Mouse (Mus musculus) kidney, postnatal 0 days (tissue): ENCODE results near the gene Ifitm6. TPM values are rescaled to one million over a fixed set of nuclear protein-coding genes. Genes with fewer than 3 reads are reported as not detected.
"Not testable (repeated sequence)": the region's sequence is repeated elsewhere in the genome, so short reads cannot be mapped to it uniquely, and the experiment has no call there.

Experiments
- ATAC-seq: fragments of 200-750 bp; cut with Nextera tagmentation; replicated peaks from 2 replicates; pipeline ENCODE4 v1.8.0; 2017; ENCODE audit warnings: low read depth, moderate number of reproducible peaks, moderate TSS enrichment, moderate library complexity; ENCODE audit not compliant: low FRiP score
- DNase-seq: peaks from one replicate; pipeline ENCODE4 v3.0.0-alpha.2; 2016; ENCODE audit warnings: low spot score
- H3K27ac ChIP-seq: fragments of 300-500 bp; sonication (generic); 2 replicates; pipeline ENCODE4 v1.5.1; 2014; ENCODE audit warnings: mild to moderate bottlenecking
- H3K27me3 ChIP-seq: fragments of 300-500 bp; sonication (generic); 2 replicates; pipeline ENCODE4 v1.6.1; 2014; ENCODE audit warnings: low read length, mixed read lengths; ENCODE audit not compliant: insufficient read depth
- H3K36me3 ChIP-seq: fragments of 300-500 bp; sonication (generic); 2 replicates; pipeline ENCODE4 v1.6.1; 2014; ENCODE audit warnings: low read length, mixed read lengths; ENCODE audit not compliant: insufficient read depth
- H3K4me1 ChIP-seq: fragments of 300-500 bp; sonication (generic); replicated peaks from 2 replicates; pipeline ENCODE4 v1.6.1; 2014; ENCODE audit warnings: antibody characterized with exemption, low read length, mixed read lengths; ENCODE audit not compliant: insufficient read depth
- H3K4me2 ChIP-seq: fragments of 300-500 bp; sonication (generic); 2 replicates; pipeline ENCODE4 v1.6.1; 2014; ENCODE audit warnings: mild to moderate bottlenecking, low read length, moderate library complexity, mixed read lengths
- H3K4me3 ChIP-seq: fragments of 300-500 bp; sonication (generic); replicated peaks from 2 replicates; pipeline ENCODE4 v1.5.1; 2014; ENCODE audit warnings: low read depth, low read length
- H3K9ac ChIP-seq: fragments of 300-500 bp; sonication (generic); 2 replicates; pipeline ENCODE4 v1.6.1; 2014; ENCODE audit warnings: low read depth, low read length
- H3K9me3 ChIP-seq: fragments of 300-500 bp; sonication (generic); replicated peaks from 2 replicates; pipeline ENCODE4 v1.6.1; 2016; ENCODE audit warnings: low read length, inconsistent platforms, mixed read lengths
- CTCF ChIP-seq: IDR thresholded peaks from 2 replicates; pipeline ENCODE4 v1.5.1; 2016; ENCODE audit warnings: antibody characterized with exemption, low read depth, mild to moderate bottlenecking, moderate library complexity
- WGBS: fragments of 180-500 bp; shearing (Covaris S2); extraction: QIAGEN DNeasy Blood & Tissue Kit; methylation state at CpG from one replicate; pipeline ENCODE4 v1.1.7; 2014; 5-methylcytosine and 5-hydroxymethylcytosine counted together
- polyA plus RNA-seq: library from polyadenylated mRNA; unstranded; fragments of >200 nt; fragmentation: Nextera tagmentation; extraction: Ambion mirVana; gene quantifications from 2 replicates; pipeline ENCODE4 v1.2.1, GENCODE M21; 2015

Gene Ifitm6
- polyA plus RNA-seq, 1 experiment from 2014 or later, result 1.1 TPM

GRCm38 (mm10) chr7:140981704-140982103 is 36.0 kb downstream of the Ifitm6 start:
- WGBS, result 86% methylated on average over 8 of the region's 8 CpGs
- Histone ChIP-seq H3K4me2 (no peak overlapping the region), H3K27ac (no peak overlapping the region), H3K36me3 (no peaks in the 10 kb centered on the region), H3K9ac (no peak overlapping the region), H3K4me1 (no peaks in the 10 kb centered on the region), H3K4me3 (no peak overlapping the region), H3K9me3 (no peaks in the 10 kb centered on the region), H3K27me3 (no peaks in the 10 kb centered on the region)
- TF ChIP-seq CTCF, result no peak
- DNase-seq (no peak), ATAC-seq (no peak)

- H3K4me2 ChIP-seq, H3K36me3 ChIP-seq, ATAC-seq, H3K9me3 ChIP-seq, H3K4me3 ChIP-seq, H3K4me1 ChIP-seq, DNase-seq, H3K9ac ChIP-seq, H3K27me3 ChIP-seq, H3K27ac ChIP-seq: not testable (repeated sequence)
- 93% methylated on average over 9 of the region's 9 CpGs for WGBS
These were observed 41.0 kb downstream of the Ifitm6 start for GRCm38 (mm10) chr7:140976720-140977119.

- Histone ChIP-seq H3K9ac (no peak overlapping the region), H3K4me1 (peaks cover 12% of the 10 kb centered on the region), H3K27me3 (no peaks in the 10 kb centered on the region), H3K27ac (no peak overlapping the region), H3K4me2 (no peak overlapping the region), H3K36me3 (no peaks in the 10 kb centered on the region), H3K9me3 (no peaks in the 10 kb centered on the region), H3K4me3 (no peak overlapping the region)
- 42% methylated on average over 3 of the region's 3 CpGs for WGBS
- TF ChIP-seq CTCF, result no peak
- ATAC-seq (no peak), DNase-seq (no peak)
These were observed 42.3 kb downstream of the Ifitm6 start for GRCm38 (mm10) chr7:140975465-140975864.

GRCm38 (mm10) chr7:140974940-140975339 is 42.8 kb downstream of the Ifitm6 start:
- Histone ChIP-seq H3K36me3 (no peaks in the 10 kb centered on the region), H3K27me3 (no peaks in the 10 kb centered on the region), H3K4me1 (peaks cover 12% of the 10 kb centered on the region), H3K9ac (no peak overlapping the region), H3K9me3 (no peaks in the 10 kb centered on the region), H3K27ac (no peak overlapping the region; the same call in 1 of the 2 replicates), H3K4me3 (no peak overlapping the region), H3K4me2 (no peak overlapping the region)
- TF ChIP-seq CTCF, result no peak
- WGBS, result 26% methylated on average over 9 of the region's 9 CpGs
- DNase-seq (no peak), ATAC-seq (no peak)

- H3K4me3 ChIP-seq, result no peak overlapping the region
- H3K9ac ChIP-seq, result no peak overlapping the region
- TF ChIP-seq CTCF, result no peak
- H3K36me3 ChIP-seq, result no peaks in the 10 kb centered on the region
- ATAC-seq (no peak), DNase-seq (peak; percentile 81)
- peaks cover 12% of the 10 kb centered on the region for H3K4me1 ChIP-seq
- no peak overlapping the region for H3K4me2 ChIP-seq
- H3K27ac ChIP-seq, result peak overlapping the region; percentile 68
- WGBS, result 35% methylated on average over 14 of the region's 14 CpGs
- no peaks in the 10 kb centered on the region for H3K27me3 ChIP-seq
- H3K9me3 ChIP-seq, result no peaks in the 10 kb centered on the region
These were observed 44.1 kb downstream of the Ifitm6 start for GRCm38 (mm10) chr7:140973396-140974165.

GRCm38 (mm10) chr7:140971479-140972171 is 46.1 kb downstream of the Ifitm6 start:
- WGBS, result 60% methylated on average over 8 of the region's 8 CpGs
- H3K27ac ChIP-seq, result peak overlapping the region; percentile 78
- no peak overlapping the region for H3K4me3 ChIP-seq
- peak; percentile 83 for DNase-seq
- no peaks in the 10 kb centered on the region for H3K27me3 ChIP-seq
- no peak overlapping the region for H3K9ac ChIP-seq
- H3K36me3 ChIP-seq, result no peaks in the 10 kb centered on the region
- no peak for TF ChIP-seq CTCF
- H3K4me2 ChIP-seq, result no peak overlapping the region
- peak; percentile 31 for ATAC-seq
- no peaks in the 10 kb centered on the region for H3K9me3 ChIP-seq
- peaks cover 14% of the 10 kb centered on the region for H3K4me1 ChIP-seq
